Mouse (Mus musculus) right cerebral cortex, postnatal 10 days (tissue): ENCODE results near the gene Cish.

Experiments
- DNase-seq, 2 experiments: peaks; one replicate each; pipeline ENCODE4 v3.0.0; 2021; ENCODE audit warnings: low spot score in 2 of 2

Gene Cish

GRCm38 (mm10) chr9:107277603-107278002, 18.2 kb upstream of the Cish start:
- DNase-seq: no peak

- DNase-seq: peak; percentile 56 to 64
Measured at GRCm38 (mm10) chr9:107278126-107278525, 17.7 kb upstream of the Cish start.

GRCm38 (mm10) chr9:107278527-107279377, 17.1 kb upstream of the Cish start:
- peak; percentile 67 to 71 for DNase-seq

DNA sequence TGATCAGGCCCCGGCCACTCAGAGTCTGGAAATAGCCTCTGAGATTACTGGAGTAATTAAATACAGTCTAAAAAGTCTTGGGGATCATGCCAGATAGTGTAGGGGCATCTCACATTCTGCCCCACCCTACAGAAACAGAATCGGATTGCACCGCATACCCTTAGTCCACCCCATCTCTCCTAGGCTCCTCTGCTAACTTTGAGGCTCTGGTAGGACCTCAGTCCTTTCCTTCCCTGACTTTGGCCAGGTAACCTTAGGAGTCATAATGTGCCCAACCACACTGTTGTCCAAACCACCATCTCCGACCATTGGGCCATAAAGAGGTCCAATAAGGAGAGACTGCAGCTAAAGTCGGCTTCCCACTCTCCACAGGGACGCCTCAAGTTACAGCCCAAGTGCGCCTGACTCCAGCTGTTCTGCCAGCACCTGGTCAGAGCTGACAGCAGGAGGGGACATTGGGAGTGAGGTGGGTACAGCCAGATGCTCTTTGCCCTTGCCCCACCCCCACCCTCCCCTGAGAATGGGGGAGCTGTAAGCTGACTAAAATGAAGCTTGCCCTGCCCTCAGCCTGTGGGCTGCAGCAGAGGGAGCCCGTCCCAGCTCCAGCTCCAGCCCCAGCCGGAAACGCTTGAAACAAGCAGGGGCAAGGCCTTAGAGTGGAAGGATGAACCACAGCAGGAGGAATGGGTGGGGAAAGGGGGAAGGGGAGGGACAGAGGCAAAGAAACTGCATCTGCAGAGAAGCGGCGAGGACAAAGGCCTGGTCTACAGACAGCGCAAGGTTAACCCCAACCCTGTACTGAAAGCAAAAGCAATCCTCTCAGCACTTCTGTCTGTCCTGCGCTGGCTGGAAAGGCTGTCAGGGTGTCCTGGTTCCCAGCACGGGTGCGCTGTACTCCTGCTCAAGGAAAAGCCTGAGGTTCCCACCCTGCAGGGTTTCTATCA, 16.2 kb upstream of the Cish start:
- no peak for DNase-seq

- DNase-seq: no peak
Measured at GRCm38 (mm10) chr9:107280322-107281027, 15.4 kb upstream of the Cish start.

- DNase-seq: no peak
Measured at GRCm38 (mm10) chr9:107281241-107281987, 14.4 kb upstream of the Cish start.

DNA sequence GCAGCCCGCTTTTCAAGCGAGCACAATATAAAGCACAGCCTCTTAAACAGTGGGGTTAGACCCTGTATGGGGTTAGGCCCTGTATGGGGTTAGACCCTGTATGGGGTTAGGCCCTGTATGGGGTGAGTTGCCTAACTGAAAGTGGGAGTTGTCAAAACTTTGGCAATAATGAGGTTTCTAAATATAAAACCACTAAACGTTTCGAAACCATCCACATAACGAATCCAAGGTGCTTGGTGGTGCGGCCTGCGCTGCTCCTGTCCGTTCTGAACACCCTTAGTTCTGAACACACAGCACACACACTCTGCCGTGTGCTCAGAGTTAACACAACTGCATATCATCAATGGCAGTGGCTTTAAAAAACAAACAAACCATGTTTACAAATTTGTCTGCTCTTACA, 12.9 kb upstream of the Cish start:
- no peak for DNase-seq

- DNase-seq: no peak
Measured at GRCm38 (mm10) chr9:107285009-107285408, 10.8 kb upstream of the Cish start.

DNA sequence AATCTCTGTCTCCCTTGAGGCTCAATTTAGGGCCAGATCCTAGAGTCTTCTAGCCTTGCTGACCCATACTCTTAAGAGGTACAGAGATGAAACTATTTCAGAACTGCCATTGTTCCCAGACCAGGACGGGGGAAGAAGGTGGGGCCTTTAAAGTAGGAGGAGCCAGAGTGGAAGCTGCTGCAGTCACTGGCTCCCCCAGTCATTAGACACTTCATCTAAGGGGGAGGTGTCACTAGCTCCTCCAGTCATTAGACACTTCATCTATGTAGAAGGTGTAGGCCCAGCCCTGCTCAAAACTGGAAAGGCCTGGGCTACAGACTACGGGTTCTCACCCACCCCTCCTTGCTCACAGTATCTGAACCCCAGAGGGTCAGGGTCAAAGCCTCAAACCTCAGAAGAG, 8.5 kb upstream of the Cish start:
- DNase-seq: no peak

DNA sequence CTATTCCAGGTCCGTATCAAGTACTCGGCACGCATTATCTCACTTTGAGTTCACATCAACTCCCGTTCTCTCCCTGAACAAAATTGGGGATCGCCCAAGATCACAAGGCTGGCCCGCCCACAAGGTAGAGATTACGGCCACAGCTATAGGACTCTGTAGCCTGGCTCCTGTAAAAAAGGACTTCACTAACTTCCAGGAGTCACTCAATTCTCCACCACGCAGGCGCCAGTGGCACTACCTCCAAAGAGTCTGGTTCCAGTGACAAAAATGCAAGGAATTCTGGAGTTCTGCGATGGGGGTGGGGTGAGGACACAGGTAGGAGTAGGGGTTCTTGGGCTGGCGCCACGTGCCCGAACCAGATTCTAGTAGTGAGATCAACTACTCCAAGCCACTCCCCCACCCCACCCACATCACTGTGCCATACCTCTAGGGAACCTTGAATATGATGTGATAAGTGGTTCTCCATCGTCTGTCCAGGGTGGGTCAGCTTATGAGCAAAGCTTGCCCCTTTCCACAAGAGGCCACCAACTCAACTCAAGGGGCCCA, 7.6 kb upstream of the Cish start:
- DNase-seq: no peak

- no peak for DNase-seq
Measured at GRCm38 (mm10) chr9:107288711-107289110, 7.1 kb upstream of the Cish start.

GRCm38 (mm10) chr9:107289211-107290076, 6.4 kb upstream of the Cish start, which contains the start of gene Mapkapk3:
Gene Mapkapk3 (minus strand): TSS chr9:107289877.
- DNase-seq: peak; percentile 69 to 76

- DNase-seq: peak; percentile 72 to 86
Measured at GRCm38 (mm10) chr9:107290897-107291296, 4.9 kb upstream of the Cish start.

GRCm38 (mm10) chr9:107294249-107294648, 1.6 kb upstream of the Cish start:
- DNase-seq: peak; percentile 78 to 88

DNA sequence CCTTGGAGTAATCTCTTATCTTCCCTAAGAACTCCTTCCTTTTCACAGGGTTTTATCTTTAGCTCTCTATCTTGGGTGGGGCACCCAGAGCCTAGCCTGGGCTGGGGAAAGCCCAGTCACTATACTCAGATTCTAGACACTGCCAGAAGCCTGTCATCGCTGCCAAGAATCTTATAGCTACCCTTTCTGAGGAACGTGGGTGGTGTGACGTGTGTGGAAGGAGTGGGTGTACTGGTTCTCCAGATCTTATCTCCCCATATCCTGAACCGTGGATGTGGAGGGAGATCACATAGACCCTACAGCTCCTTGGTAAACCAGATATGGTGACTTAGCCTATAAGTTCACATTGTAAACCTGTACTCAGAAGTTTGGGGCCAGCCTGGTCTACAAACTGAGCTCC, 210 bp upstream of the Cish start:
- peak; percentile 64 to 69 for DNase-seq

DNA sequence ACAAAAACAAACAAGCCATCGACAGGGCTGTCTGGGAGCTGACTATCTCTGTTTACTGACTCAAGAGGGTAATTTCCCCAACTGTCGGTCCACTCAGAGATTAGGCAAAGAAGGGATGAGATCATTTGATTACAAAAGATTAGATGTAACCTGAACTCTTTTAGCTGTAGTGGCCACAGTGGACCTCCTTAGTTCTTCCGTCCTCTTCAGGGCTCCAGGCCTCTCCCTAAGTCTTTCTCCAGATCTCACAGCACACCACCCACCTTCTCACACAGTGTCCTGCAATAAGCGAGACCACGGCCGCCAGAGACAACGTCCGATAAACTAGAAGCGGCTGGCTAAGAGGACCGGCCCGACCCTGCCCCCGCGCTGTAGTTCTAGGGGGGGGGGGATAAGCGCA, 215 bp downstream of the Cish start:
- no peak for DNase-seq

- DNase-seq: peak; percentile 95
Measured at GRCm38 (mm10) chr9:107296501-107296965, 707 bp downstream of the Cish start.

DNA sequence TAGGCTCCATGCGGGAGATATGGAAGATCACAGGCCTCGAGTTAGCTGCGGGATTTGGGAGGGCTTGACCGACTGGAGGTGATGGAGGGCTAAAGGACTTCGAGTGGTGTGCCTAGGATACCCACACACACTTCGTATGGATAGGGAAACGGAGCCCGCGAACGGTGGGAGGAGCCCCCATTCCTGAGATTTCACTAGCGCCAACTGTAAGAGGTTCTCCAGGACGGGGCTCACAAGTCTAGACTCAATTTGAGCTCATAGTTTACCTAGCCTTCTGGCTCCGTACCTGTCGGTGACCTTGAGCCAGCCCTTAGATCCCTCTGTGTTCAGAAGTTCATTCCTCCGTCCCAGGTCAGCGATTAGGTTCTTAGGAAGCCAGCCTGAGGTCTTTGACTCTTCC, 1.2 kb downstream of the Cish start:
- DNase-seq: no peak

DNA sequence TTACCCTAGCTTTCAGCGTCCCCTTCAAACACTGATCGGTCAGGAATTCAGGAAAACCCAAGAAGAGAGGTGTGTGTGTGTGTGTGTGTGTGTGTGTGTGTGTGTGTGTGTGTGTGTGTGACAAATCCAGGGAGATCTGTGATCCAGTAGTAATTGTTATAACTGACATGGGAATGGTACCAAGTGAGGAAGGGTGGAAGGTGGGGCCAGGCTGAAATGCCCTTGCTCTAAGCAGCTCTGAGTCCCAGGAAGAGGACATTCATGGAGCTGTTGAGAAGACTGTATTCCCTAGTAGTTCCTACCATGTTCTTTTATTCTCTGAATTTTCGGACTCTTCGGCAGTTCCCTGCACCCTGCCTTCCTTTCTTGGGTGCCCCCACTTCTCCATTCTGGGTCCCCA, 1.8 kb downstream of the Cish start:
- DNase-seq: no peak
